Mouse (Mus musculus): ENCODE results near the gene Bclaf1. TPM values are rescaled to one million over a fixed set of nuclear protein-coding genes. Genes with fewer than 3 reads are reported as not detected.

Bclaf1 gene
- polyA plus RNA-seq, 1 experiment, result 180 TPM

- Histone ChIP-seq H3K4me1 (ENCODE audit: control insufficient read depth, insufficient read depth, low read length) (no peaks in the 10 kb centered on the region), H3K27ac (ENCODE audit: insufficient read depth, low read length) (no peak overlapping the region), H3K4me3 (ENCODE audit: insufficient read depth, low read length) (no peak overlapping the region)
- TF ChIP-seq CTCF (IDR thresholded peaks at IDR 0.05; ENCODE audit: borderline replicate concordance, insufficient read depth, low read length) (no peak), POLR2A (IDR thresholded peaks at IDR 0.05; ENCODE audit: low read depth, low read length) (no peak)
These were observed 49.5 kb downstream of the Bclaf1 start for GRCm38 (mm10) chr10:20361542-20362449.

- no peak overlapping the region for H3K4me3 ChIP-seq (ENCODE audit: insufficient read depth, low read length)
- no peaks in the 10 kb centered on the region for H3K4me1 ChIP-seq (ENCODE audit: control insufficient read depth, insufficient read depth, low read length)
- TF ChIP-seq CTCF (IDR thresholded peaks at IDR 0.05; ENCODE audit: borderline replicate concordance, insufficient read depth, low read length) (no peak), POLR2A (IDR thresholded peaks at IDR 0.05; ENCODE audit: low read depth, low read length) (no peak)
- no peak overlapping the region for H3K27ac ChIP-seq (ENCODE audit: insufficient read depth, low read length)
These were observed 50.3 kb downstream of the Bclaf1 start for GRCm38 (mm10) chr10:20362450-20363118.

GRCm38 (mm10) chr10:20372046-20372445, 59.8 kb downstream of the Bclaf1 start:
- Histone ChIP-seq H3K4me3 (ENCODE audit: insufficient read depth, low read length) (no peak overlapping the region), H3K27ac (ENCODE audit: insufficient read depth, low read length) (no peak overlapping the region), H3K4me1 (ENCODE audit: control insufficient read depth, insufficient read depth, low read length) (no peaks in the 10 kb centered on the region)
- no peak for TF ChIP-seq CTCF (IDR thresholded peaks at IDR 0.05; ENCODE audit: borderline replicate concordance, insufficient read depth, low read length)
- TF ChIP-seq POLR2A (IDR thresholded peaks at IDR 0.05; ENCODE audit: low read depth, low read length), result no peak

- Histone ChIP-seq H3K27ac (ENCODE audit: insufficient read depth, low read length) (no peak overlapping the region), H3K4me3 (ENCODE audit: insufficient read depth, low read length) (no peak overlapping the region), H3K4me1 (ENCODE audit: control insufficient read depth, insufficient read depth, low read length) (no peaks in the 10 kb centered on the region)
- TF ChIP-seq CTCF (IDR thresholded peaks at IDR 0.05; ENCODE audit: borderline replicate concordance, insufficient read depth, low read length) (no peak), POLR2A (IDR thresholded peaks at IDR 0.05; ENCODE audit: low read depth, low read length) (no peak)
These were observed 65.4 kb downstream of the Bclaf1 start for GRCm38 (mm10) chr10:20377621-20378020.

- H3K27ac ChIP-seq (ENCODE audit: insufficient read depth, low read length), result no peak overlapping the region
- no peak for TF ChIP-seq CTCF (IDR thresholded peaks at IDR 0.05; ENCODE audit: borderline replicate concordance, insufficient read depth, low read length)
- no peak for TF ChIP-seq POLR2A (IDR thresholded peaks at IDR 0.05; ENCODE audit: low read depth, low read length)
- no peaks in the 10 kb centered on the region for H3K4me1 ChIP-seq (ENCODE audit: control insufficient read depth, insufficient read depth, low read length)
These were observed 66.9 kb downstream of the Bclaf1 start for GRCm38 (mm10) chr10:20379071-20379735.

GRCm38 (mm10) chr10:20380798-20381197, 68.5 kb downstream of the Bclaf1 start:
- no peaks in the 10 kb centered on the region for H3K4me1 ChIP-seq (ENCODE audit: control insufficient read depth, insufficient read depth, low read length)
- no peak overlapping the region for H3K27ac ChIP-seq (ENCODE audit: insufficient read depth, low read length)
- TF ChIP-seq POLR2A (IDR thresholded peaks at IDR 0.05; ENCODE audit: low read depth, low read length), result no peak
- no peak for TF ChIP-seq CTCF (IDR thresholded peaks at IDR 0.05; ENCODE audit: borderline replicate concordance, insufficient read depth, low read length)
- H3K4me3 ChIP-seq (ENCODE audit: insufficient read depth, low read length), result no peak overlapping the region

More at GRCm38 (mm10) chr10:20379071-20379735, 66.9 kb downstream of the Bclaf1 start:
- H3K4me3 ChIP-seq (ENCODE audit: insufficient read depth, low read length), result no peak overlapping the region

GRCm38 (mm10) chr10:20381352-20381751, 69.1 kb downstream of the Bclaf1 start:
- Histone ChIP-seq H3K4me1 (ENCODE audit: control insufficient read depth, insufficient read depth, low read length) (no peaks in the 10 kb centered on the region), H3K27ac (ENCODE audit: insufficient read depth, low read length) (no peak overlapping the region), H3K4me3 (ENCODE audit: insufficient read depth, low read length) (no peak overlapping the region)
- TF ChIP-seq CTCF (IDR thresholded peaks at IDR 0.05; ENCODE audit: borderline replicate concordance, insufficient read depth, low read length) (no peak), POLR2A (IDR thresholded peaks at IDR 0.05; ENCODE audit: low read depth, low read length) (no peak)

GRCm38 (mm10) chr10:20382807-20383419, 70.6 kb downstream of the Bclaf1 start:
- peak overlapping the region; percentile 22; the same call in 1 of the 2 replicates for H3K27ac ChIP-seq (ENCODE audit: insufficient read depth, low read length)
- TF ChIP-seq POLR2A (IDR thresholded peaks at IDR 0.05; ENCODE audit: low read depth, low read length), result no peak
- no peak for TF ChIP-seq CTCF (IDR thresholded peaks at IDR 0.05; ENCODE audit: borderline replicate concordance, insufficient read depth, low read length)
- H3K4me3 ChIP-seq (ENCODE audit: insufficient read depth, low read length), result no peak overlapping the region
- H3K4me1 ChIP-seq (ENCODE audit: control insufficient read depth, insufficient read depth, low read length), result no peaks in the 10 kb centered on the region

GRCm38 (mm10) chr10:20390568-20390967, 78.3 kb downstream of the Bclaf1 start:
- Histone ChIP-seq H3K4me1 (ENCODE audit: control insufficient read depth, insufficient read depth, low read length) (no peaks in the 10 kb centered on the region), H3K27ac (ENCODE audit: insufficient read depth, low read length) (no peak overlapping the region), H3K4me3 (ENCODE audit: insufficient read depth, low read length) (no peak overlapping the region)
- no peak for TF ChIP-seq CTCF (IDR thresholded peaks at IDR 0.05; ENCODE audit: borderline replicate concordance, insufficient read depth, low read length)
- TF ChIP-seq POLR2A (IDR thresholded peaks at IDR 0.05; ENCODE audit: low read depth, low read length), result no peak

Other genes with a start within 250 kb of the Bclaf1 start
- gene Map7, start 164.0 kb upstream of the Bclaf1 start, polyA plus RNA-seq (2011; ENCODE audit: insufficient read length, low read depth, missing spikeins), result 0.23 and 1.6 TPM in 2 replicates
- 6.2 and 6.9 TPM in 2 replicates for gene Mtfr2, start 35.3 kb downstream of the Bclaf1 start, polyA plus RNA-seq (2011; ENCODE audit: insufficient read length, low read depth, missing spikeins)